Mouse (Mus musculus): ENCODE data around the gene Cd209a. TPM values are rescaled to one million over a fixed set of nuclear protein-coding genes. Genes with fewer than 3 reads are reported as not detected.
"Not testable (repeated sequence)": the region's sequence is repeated elsewhere in the genome, so short reads cannot be mapped to it uniquely, and the experiment has no call there.

Cd209a gene
- polyA plus RNA-seq (2014; fragmentation: Nextera tagmentation; extraction: Ambion mirVana): 0.23 TPM in 1 of 2 replicates, not detected in the other

- no peaks in the 10 kb centered on the region for H3K36me3 ChIP-seq (ENCODE audit: control insufficient read depth, insufficient read depth, low read length)
- H3K9me3 ChIP-seq (ENCODE audit: control insufficient read depth, low read length): no peaks in the 10 kb centered on the region
- H3K9ac ChIP-seq (ENCODE audit: low read depth, low read length): no peak within 1 kb of the TSS
- 79% methylated on average over 4 of the region's 4 CpGs for WGBS
- H3K4me2 ChIP-seq: no peak within 1 kb of the TSS
- no peaks in the 10 kb centered on the region for H3K27me3 ChIP-seq (replicated peaks; ENCODE audit: control insufficient read depth, insufficient read depth, low read length)
- no peak within 1 kb of the TSS for H3K27ac ChIP-seq (ENCODE audit: low read depth, low read length)
- no peak for DNase-seq (ENCODE audit: low spot score)
- ATAC-seq (replicated peaks; ENCODE audit: low FRiP score): no peak
- no peaks in the 10 kb centered on the region for H3K4me1 ChIP-seq (replicated peaks; ENCODE audit: control insufficient read depth, insufficient read depth, low read length)
- no peak within 1 kb of the TSS for H3K4me3 ChIP-seq (ENCODE audit: low read depth, low read length)
Measured at GRCm38 (mm10) chr8:3748761-3749160, at the start of gene Cd209a. TSS of gene Cd209a (minus strand) at chr8:3748984.

GRCm38 (mm10) chr8:3768641-3769040, 19.9 kb upstream of the Cd209a start:
- H3K27me3 ChIP-seq (replicated peaks; ENCODE audit: control insufficient read depth, insufficient read depth, low read length); H3K9ac ChIP-seq (ENCODE audit: low read depth, low read length); H3K4me2 ChIP-seq; H3K36me3 ChIP-seq (ENCODE audit: control insufficient read depth, insufficient read depth, low read length); H3K4me1 ChIP-seq (replicated peaks; ENCODE audit: control insufficient read depth, insufficient read depth, low read length); DNase-seq (ENCODE audit: low spot score); H3K4me3 ChIP-seq (ENCODE audit: low read depth, low read length); H3K27ac ChIP-seq (ENCODE audit: low read depth, low read length); ATAC-seq (replicated peaks; ENCODE audit: low FRiP score); H3K9me3 ChIP-seq (ENCODE audit: control insufficient read depth, low read length): not testable (repeated sequence)
- WGBS: 79% methylated on average over 5 of the region's 5 CpGs

DNA sequence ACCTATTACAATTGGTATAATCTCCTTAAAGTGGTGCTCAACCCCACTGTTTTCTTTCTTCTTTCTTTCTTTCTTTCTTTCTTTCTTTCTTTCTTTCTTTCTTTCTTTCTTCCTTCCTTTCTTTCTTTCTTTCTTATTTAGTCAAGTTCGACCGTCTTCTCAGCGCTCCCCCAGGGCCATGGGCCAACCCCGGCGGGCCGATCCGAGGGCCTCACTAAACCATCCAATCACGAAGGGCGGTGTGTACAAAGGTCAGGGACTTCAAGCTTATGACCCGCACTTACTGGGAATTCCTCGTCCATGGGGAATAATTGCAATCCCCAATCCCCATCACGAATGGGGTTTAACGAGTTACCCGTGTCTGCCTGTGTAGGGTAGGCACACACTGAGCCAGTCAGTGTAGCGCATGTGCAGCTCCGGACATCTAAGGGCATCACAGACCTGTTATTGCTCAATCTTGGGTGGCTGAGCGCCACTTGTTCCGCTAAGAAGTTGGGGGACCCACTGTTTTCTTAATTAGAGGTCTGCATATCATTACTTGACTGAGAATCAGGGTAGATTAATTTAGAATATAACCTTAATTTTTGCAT, 5.6 kb upstream of the Cd209a start:
- Histone ChIP-seq H3K9ac (ENCODE audit: low read depth, low read length) (no peak overlapping the region), H3K9me3 (ENCODE audit: control insufficient read depth, low read length) (no peaks in the 10 kb centered on the region), H3K27me3 (replicated peaks; ENCODE audit: control insufficient read depth, insufficient read depth, low read length) (no peaks in the 10 kb centered on the region), H3K4me3 (ENCODE audit: low read depth, low read length) (no peak overlapping the region), H3K4me1 (replicated peaks; ENCODE audit: control insufficient read depth, insufficient read depth, low read length) (no peaks in the 10 kb centered on the region), H3K27ac (ENCODE audit: low read depth, low read length) (no peak overlapping the region), H3K4me2 (no peak overlapping the region), H3K36me3 (ENCODE audit: control insufficient read depth, insufficient read depth, low read length) (no peaks in the 10 kb centered on the region)
- 65% methylated on average over 18 of the region's 18 CpGs for WGBS
- ATAC-seq (replicated peaks; ENCODE audit: low FRiP score): peak; percentile 100
- DNase-seq (ENCODE audit: low spot score): peak; percentile 100

GRCm38 (mm10) chr8:3736947-3737346, 11.8 kb downstream of the Cd209a start:
- Histone ChIP-seq H3K4me1 (replicated peaks; ENCODE audit: control insufficient read depth, insufficient read depth, low read length) (no peaks in the 10 kb centered on the region), H3K9me3 (ENCODE audit: control insufficient read depth, low read length) (no peaks in the 10 kb centered on the region), H3K4me3 (ENCODE audit: low read depth, low read length) (no peak overlapping the region), H3K36me3 (ENCODE audit: control insufficient read depth, insufficient read depth, low read length) (no peaks in the 10 kb centered on the region), H3K9ac (ENCODE audit: low read depth, low read length) (no peak overlapping the region), H3K27ac (ENCODE audit: low read depth, low read length) (no peak overlapping the region), H3K27me3 (replicated peaks; ENCODE audit: control insufficient read depth, insufficient read depth, low read length) (no peaks in the 10 kb centered on the region), H3K4me2 (no peak overlapping the region)
- ATAC-seq (replicated peaks; ENCODE audit: low FRiP score) (no peak), DNase-seq (ENCODE audit: low spot score) (no peak)
- 69% methylated on average over 2 of the region's 2 CpGs for WGBS

- ATAC-seq (replicated peaks; ENCODE audit: low FRiP score) (no peak), DNase-seq (ENCODE audit: low spot score) (no peak)
- H3K36me3 ChIP-seq (ENCODE audit: control insufficient read depth, insufficient read depth, low read length): no peaks in the 10 kb centered on the region
- no peaks in the 10 kb centered on the region for H3K27me3 ChIP-seq (replicated peaks; ENCODE audit: control insufficient read depth, insufficient read depth, low read length)
- H3K9me3 ChIP-seq (ENCODE audit: control insufficient read depth, low read length): no peaks in the 10 kb centered on the region
- 90% methylated on average over 2 of the region's 2 CpGs for WGBS
- H3K27ac ChIP-seq (ENCODE audit: low read depth, low read length): no peak overlapping the region
- H3K4me1 ChIP-seq (replicated peaks; ENCODE audit: control insufficient read depth, insufficient read depth, low read length): no peaks in the 10 kb centered on the region
- no peak overlapping the region for H3K9ac ChIP-seq (ENCODE audit: low read depth, low read length)
- H3K4me3 ChIP-seq (ENCODE audit: low read depth, low read length): no peak overlapping the region
- no peak overlapping the region for H3K4me2 ChIP-seq
Measured at GRCm38 (mm10) chr8:3735599-3735998, 13.2 kb downstream of the Cd209a start.

- DNase-seq (ENCODE audit: low spot score) (peak; percentile 21), ATAC-seq (replicated peaks; ENCODE audit: low FRiP score) (peak; percentile 89)
- Histone ChIP-seq H3K4me2 (no peak overlapping the region), H3K27ac (ENCODE audit: low read depth, low read length) (no peak overlapping the region), H3K9me3 (ENCODE audit: control insufficient read depth, low read length) (no peaks in the 10 kb centered on the region), H3K27me3 (replicated peaks; ENCODE audit: control insufficient read depth, insufficient read depth, low read length) (no peaks in the 10 kb centered on the region), H3K36me3 (ENCODE audit: control insufficient read depth, insufficient read depth, low read length) (no peaks in the 10 kb centered on the region), H3K4me1 (replicated peaks; ENCODE audit: control insufficient read depth, insufficient read depth, low read length) (no peaks in the 10 kb centered on the region), H3K4me3 (ENCODE audit: low read depth, low read length) (no peak overlapping the region), H3K9ac (ENCODE audit: low read depth, low read length) (no peak overlapping the region)
- 32% methylated on average over 1 of the region's 1 CpGs for WGBS
Measured at GRCm38 (mm10) chr8:3734084-3734483, 14.7 kb downstream of the Cd209a start.

DNA sequence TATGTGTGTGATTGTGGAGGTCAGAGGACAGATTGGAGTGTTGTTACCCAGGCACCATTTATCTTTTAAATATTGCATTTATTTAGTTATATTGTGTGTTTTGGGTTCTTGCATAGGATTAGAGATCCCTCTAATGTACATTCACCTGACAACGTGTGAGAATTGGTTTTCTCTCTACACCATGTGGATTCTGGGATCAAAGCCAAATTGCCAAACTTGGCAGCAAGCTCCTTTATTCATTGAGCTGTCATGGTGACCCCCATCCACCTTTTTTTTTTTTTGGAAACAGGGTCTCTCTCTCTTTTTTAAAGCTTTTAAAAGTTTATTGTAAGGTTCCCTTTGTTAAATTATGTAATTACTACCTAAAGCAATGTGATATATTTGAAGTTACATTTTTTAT, 27.7 kb downstream of the Cd209a start:
- Histone ChIP-seq H3K27ac (ENCODE audit: low read depth, low read length) (no peak overlapping the region), H3K4me3 (ENCODE audit: low read depth, low read length) (no peak overlapping the region), H3K9me3 (ENCODE audit: control insufficient read depth, low read length) (no peaks in the 10 kb centered on the region), H3K4me2 (no peak overlapping the region), H3K9ac (ENCODE audit: low read depth, low read length) (no peak overlapping the region), H3K4me1 (replicated peaks; ENCODE audit: control insufficient read depth, insufficient read depth, low read length) (no peaks in the 10 kb centered on the region), H3K27me3 (replicated peaks; ENCODE audit: control insufficient read depth, insufficient read depth, low read length) (no peaks in the 10 kb centered on the region), H3K36me3 (ENCODE audit: control insufficient read depth, insufficient read depth, low read length) (no peaks in the 10 kb centered on the region)
- DNase-seq (ENCODE audit: low spot score) (no peak), ATAC-seq (replicated peaks; ENCODE audit: low FRiP score) (no peak)
- 52% methylated on average over 1 of the region's 1 CpGs for WGBS

DNA sequence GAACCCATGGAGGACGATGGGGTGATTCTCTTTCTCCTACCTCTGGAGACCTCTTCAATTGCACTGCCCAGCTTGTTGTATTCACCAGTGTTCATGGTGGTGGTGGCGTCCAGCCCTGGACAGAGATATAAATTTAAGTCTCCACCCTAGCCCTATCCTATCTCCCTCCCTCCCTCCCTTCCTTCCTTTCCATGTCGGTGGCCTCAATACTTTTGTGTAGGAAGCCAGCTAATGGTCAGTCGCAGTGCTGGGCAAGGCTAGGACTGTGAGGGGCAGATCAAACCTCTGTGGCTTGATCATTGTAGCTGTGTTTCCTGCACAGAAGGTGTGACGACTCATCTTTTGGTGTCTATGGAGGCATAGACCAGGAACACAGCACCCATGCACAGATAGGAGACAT, 28.2 kb downstream of the Cd209a start, which contains the start of gene Clec4g:
Clec4g (minus strand) TSS at position 101 of the 400 bp plus-strand sequence.
- 52% methylated on average over 5 of the region's 5 CpGs for WGBS
- H3K9ac ChIP-seq (ENCODE audit: low read depth, low read length): no peak within 1 kb of the TSS
- DNase-seq (ENCODE audit: low spot score): no peak
- H3K27ac ChIP-seq (ENCODE audit: low read depth, low read length): no peak within 1 kb of the TSS
- no peak within 1 kb of the TSS for H3K4me2 ChIP-seq
- H3K9me3 ChIP-seq (ENCODE audit: control insufficient read depth, low read length): no peaks in the 10 kb centered on the region
- ATAC-seq (replicated peaks; ENCODE audit: low FRiP score): no peak
- H3K36me3 ChIP-seq (ENCODE audit: control insufficient read depth, insufficient read depth, low read length): no peaks in the 10 kb centered on the region
- no peak within 1 kb of the TSS for H3K4me3 ChIP-seq (ENCODE audit: low read depth, low read length)
- no peaks in the 10 kb centered on the region for H3K27me3 ChIP-seq (replicated peaks; ENCODE audit: control insufficient read depth, insufficient read depth, low read length)
- no peaks in the 10 kb centered on the region for H3K4me1 ChIP-seq (replicated peaks; ENCODE audit: control insufficient read depth, insufficient read depth, low read length)

DNA sequence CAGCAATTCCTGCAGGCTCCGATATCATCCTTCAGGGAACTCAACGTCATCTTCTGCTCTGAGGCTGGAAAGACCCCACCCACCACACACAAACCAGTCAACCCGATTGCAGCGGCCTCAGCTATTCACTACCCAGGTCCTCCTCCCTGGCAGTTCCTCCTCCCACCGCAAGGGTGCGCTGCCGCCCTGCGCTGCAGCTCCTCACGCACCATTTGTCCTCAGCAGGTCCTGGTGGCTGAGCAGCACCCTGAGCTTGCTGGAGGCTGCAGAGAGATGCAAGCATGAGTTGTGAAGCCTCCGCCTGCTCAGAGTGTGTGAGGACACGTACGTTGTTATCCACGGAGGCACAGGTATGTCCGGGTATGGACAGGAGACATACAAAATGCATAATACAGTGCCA, 30.2 kb downstream of the Cd209a start:
- ATAC-seq (replicated peaks; ENCODE audit: low FRiP score): peak; percentile 79

More for the DNA sequence above, 30.2 kb downstream of the Cd209a start:
- H3K27ac ChIP-seq (ENCODE audit: low read depth, low read length): no peak overlapping the region
- no peak overlapping the region for H3K4me2 ChIP-seq
- H3K9me3 ChIP-seq (ENCODE audit: control insufficient read depth, low read length): no peaks in the 10 kb centered on the region
- no peaks in the 10 kb centered on the region for H3K27me3 ChIP-seq (replicated peaks; ENCODE audit: control insufficient read depth, insufficient read depth, low read length)
- no peaks in the 10 kb centered on the region for H3K4me1 ChIP-seq (replicated peaks; ENCODE audit: control insufficient read depth, insufficient read depth, low read length)
- no peak overlapping the region for H3K9ac ChIP-seq (ENCODE audit: low read depth, low read length)
- no peak overlapping the region for H3K4me3 ChIP-seq (ENCODE audit: low read depth, low read length)
- no peaks in the 10 kb centered on the region for H3K36me3 ChIP-seq (ENCODE audit: control insufficient read depth, insufficient read depth, low read length)
- DNase-seq (ENCODE audit: low spot score): peak; percentile 73
- WGBS: 12% methylated on average over 14 of the region's 14 CpGs
